Mouse (Mus musculus) kidney, adult 18-20 months (tissue): ENCODE measurements around the gene Ccdc175.

Experiments
- DNase-seq: peaks from one replicate; pipeline ENCODE4 v3.0.0; 2021

Ccdc175 gene

DNA sequence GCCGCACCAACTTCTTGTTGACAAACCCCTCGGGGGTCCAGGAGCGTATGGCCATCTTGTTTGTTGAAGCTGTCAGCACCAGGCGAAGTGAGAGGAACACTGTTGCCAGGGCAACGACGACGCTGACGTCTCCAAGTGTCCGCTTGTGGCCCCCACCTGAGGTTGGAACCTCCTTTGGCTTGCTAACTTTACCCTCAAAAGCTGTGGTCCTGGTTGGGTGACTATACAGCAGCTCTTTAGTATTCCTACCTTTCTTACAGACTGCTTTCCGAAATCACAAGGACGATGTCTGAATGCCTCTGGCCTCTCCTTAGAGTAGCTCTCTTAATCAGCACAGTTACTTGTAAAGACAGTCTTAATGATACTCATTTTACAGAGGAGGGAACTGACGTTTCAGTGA, at the start of gene Ccdc175:
TSS of gene Ccdc175 (minus strand) at position 101 of the 400 bp plus-strand sequence.
- no peak for DNase-seq

DNA sequence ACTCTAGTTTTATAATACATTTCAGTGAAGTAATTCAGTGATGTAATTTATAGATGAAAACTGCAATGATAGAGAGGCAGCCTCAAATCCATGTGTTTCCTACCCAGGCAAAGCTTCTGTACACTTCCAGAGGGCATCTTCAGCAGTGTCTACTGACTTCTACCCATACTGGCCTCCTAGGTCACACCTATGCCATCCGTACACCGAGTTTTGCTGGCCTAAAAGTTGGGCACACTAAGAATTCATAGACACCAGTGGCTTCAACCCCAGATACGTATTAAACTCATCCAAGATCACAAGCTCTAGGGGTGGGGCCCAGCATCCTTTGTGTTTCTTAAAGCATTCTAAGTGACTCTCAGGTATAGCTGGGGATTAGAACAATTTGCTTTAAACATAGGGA, 49.3 kb upstream of the Ccdc175 start:
- no peak for DNase-seq

DNA sequence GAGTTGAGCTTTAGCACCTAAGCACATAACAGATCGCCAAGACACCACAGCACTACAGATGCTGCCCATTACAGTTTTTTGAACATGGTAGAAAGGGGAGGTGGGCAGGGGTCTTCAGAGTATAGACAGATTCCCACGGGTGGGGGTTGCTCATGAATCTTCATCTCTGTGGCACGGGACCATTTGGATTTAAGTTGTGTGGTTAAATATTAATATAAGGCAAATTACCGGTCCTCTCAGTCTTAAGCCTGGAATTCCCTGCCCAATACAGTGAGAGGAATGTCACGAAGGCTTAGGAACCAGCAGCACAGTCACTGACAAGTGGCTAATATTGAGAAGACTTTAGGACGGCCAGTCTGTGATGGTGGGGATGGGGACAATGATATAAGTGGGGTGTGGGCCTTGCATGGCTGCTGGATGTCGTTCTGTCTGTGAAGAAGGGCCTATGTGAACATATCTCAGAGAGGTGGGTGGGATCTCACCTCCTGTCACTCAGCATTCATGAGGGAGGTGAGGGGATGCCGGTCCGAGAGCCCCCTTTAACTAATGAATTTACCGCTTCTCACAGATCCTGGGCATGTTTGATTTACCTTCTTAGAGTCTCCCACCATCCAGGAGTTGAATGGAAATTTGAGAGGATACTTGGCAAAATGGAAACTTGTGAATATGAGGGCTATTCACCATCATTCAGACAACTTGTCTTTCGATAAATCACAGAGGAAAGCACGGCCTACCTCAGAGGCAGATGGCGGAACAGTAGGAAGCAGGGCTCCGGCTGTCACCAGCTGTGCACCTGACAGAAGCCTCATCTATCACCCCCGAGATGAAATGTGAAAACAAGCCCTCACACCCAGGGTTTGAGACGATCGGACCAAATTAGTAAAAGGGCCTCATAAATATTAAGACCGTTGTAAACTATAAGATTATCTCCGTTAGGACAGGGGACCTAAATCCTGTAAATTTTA, 48.3 kb upstream of the Ccdc175 start:
- no peak for DNase-seq

DNA sequence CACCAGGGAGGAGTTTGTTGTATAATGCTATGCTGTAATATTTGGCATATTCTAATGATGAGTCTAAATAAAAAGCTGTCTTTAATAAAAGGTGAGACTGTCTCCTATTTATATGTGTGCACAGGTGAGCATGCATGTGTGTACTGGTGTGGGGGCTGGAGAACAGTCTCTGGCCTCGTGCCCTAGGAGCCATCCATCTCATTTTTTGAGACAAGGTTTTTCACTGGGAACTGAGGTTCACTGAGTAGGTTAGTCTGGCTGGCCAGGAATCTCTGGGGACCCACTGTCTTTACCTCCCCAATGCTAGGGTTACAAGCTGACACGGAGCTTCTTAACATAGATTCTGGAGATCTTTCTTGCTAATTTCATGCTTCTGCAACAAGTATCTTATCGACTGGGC, 47.3 kb upstream of the Ccdc175 start:
- no peak for DNase-seq

DNA sequence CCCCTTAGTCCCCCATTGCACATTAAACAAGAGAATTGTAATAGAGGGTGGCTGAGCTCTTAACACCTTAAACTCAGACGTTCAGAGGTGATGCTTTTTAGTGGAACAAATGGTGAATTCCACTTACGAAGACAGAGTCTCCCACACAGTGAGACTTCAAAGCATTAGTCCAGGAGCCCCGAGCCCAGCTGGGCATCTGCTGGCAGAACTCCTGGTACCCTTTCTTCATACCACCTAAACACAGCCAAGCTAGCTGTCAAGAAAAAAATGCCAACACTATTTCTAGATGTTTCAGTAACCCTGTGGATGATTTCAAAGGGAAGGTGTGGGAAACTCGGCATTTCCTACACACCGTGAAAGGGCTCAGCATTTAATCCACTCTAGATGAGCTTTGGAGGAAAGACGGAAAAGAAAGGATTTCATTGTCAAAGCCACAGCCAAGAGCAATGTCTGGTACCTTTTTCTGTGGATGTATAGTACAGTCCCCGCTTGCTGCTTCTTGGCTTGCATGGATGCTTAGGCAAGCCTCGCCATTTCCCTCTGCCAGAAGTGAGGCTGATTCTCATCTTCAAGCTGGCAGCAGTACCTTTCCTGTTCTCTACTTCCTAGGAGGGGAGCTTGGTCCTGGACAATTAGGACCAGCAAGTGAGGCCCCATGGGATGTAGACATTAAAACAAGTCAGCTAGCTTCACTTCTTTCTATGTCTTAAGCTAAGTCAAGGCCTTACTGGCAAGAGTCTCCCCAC, 44.8 kb upstream of the Ccdc175 start:
- no peak for DNase-seq

DNA sequence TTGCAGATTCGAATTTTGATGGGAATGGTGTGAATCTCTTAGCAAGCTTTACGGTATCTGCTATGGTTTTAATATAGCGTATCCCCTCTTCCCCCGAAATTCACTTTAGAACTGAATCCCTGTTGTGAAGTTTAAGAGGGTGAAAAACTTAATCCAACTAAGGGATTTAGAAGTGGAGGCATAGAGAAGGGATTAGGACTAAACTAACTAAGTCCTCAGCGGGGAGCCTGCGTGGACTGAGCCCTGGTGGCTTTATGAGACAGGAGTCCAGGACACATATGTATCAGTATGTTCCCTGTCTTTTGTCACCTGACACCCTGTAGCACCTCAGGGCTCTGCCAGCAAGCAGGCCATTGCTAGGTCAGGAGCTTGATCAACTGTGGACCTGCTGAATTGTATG, 42.9 kb upstream of the Ccdc175 start:
- DNase-seq = no peak

DNA sequence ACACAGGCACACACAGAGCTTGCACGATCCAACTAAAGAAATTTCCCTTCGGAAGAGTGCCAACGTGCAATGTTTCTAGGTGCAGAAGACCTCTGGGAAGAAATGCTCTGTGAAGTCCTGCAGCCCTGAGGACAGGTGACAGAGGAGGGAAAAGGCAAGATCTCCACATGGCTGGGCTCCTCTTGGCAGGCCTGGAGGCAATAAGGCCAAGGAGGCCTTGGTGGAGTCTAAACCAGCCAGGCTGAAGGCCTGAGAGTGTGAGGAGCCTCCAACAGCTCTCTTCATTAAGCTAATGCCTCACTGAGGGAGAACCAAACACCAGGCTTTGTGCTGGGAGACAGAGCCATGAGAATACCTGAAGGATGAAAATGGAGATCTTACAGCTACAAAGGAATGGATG, 40.5 kb upstream of the Ccdc175 start:
- no peak for DNase-seq

DNA sequence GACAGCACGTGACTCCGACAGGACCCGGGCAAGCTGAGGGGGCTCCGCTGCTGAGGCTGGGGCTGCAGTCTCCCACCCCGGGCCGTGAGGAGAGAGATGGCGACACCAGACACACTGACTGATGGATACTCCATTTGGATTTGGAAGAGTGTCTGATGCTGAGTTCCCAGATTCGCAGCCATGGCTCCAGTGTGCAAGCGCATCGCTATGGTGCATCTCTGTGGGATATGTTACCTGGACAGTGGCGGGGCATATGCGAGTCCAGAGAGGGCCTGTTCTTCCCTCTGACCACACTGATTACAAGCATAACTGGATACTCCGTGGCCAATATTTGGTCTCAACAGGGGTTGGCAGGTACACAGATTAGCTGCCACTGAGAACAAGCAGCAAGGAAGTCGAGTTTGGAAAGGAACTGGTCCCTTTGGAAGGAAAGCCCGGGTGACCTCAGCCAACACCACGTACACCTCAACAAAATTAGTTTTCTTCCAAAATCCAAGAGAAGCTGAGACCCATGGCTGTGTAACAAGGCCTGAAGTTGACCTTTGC, 38.8 kb upstream of the Ccdc175 start:
- DNase-seq = no peak

DNA sequence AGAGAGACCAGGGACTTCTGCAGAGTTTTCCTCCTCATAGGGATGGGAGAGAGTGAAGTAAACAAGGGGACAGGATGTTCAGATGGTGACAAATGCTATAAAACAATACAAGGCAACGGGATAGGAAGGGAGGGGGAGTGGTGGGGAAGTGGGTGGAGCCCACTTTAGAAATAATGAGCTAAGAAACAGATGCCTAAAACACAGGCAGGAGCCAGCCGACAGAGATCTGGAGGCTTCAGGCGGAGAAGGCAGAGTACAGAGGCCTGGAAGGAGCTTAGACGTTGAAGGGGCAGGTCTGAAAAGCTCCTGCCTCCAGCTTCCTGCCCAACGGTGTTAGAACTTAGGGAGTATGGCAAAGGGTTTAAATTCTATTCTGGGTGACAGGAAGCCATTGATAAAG, 28.7 kb upstream of the Ccdc175 start:
- DNase-seq = no peak

DNA sequence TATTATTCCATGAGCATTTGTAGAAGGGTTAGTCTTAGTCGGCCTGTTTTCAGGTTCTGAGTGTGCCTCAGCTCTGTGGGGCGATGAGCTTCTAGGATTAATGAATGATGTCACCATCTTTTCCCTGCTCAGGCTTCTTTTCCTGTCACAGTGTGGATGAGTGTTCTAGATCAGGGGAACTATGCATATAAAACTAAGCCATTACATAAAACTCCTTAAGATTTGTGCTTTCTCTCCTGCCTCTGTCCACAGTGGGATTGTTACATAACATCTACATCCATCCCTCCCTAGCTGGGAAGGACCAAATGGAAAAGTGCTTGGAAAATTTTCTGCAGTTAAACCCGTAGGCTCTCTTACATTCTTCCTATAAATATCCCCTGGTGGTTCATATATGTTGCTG, 16.0 kb upstream of the Ccdc175 start:
- DNase-seq = no peak

DNA sequence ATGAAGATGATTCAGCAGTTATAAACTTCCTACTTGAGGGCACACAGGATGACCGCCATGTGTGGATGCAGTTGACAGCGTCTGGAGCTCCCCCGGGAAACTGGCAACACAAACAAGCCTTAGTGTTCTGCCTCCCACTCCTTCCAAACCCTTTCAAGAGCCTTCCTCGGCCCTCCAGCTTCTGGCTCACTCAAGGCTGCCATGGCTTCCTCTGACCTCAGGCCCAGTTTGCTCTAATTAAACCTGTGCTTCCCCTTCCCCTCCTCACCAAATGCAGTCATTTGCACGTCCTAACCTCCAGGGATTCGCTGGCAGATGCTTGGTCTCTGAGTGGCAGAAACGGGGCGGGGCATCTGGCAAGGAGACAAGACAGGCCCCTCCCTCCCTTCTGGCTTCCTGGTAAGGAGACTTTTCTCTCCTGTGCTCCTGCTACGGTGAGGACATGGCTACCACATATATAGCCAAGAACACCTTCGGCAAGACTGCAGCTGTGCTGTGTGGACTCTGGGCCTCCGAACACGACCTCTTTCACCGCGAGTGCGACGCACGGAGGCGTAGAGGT, 13.2 kb upstream of the Ccdc175 start:
- DNase-seq = no peak

DNA sequence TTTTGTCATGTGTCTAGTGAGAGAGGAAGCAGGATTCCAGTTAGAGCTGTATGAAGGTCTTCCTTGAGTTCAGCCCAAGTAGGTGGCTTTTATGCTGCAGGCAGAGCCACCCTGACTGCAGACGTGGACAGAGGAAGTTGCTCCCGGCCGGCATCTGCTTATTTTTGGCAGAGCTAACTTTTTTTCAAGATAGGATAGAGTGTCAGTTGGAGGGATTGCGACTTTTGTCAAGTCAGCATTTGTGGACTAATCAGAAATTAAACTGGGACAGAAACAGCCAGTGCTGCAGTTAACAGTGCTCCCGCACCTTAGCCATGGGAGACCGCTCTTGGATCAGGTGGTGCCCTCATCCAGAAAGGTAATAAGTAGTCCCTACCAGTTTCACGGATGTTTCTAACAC, 12.6 kb upstream of the Ccdc175 start:
- DNase-seq = no peak

DNA sequence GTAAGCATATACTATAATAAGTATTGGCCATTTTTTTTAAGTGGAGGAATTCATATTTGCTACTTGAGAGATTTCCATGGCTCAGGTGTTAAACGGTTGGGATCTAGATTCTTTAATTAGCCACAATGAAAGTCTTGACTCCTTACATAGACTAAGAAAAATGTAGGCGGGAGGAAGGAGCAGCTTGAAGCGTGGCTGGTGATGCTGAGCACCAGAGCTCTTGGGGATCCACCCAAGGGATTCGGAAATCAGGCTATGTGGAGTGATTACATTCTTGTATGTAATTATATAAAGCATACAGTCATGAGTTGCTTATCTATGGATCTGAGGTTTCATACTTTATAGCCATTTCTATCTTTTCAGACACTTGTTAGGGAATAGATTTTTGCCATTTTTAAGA, 5.3 kb downstream of the Ccdc175 start:
- DNase-seq = no peak

DNA sequence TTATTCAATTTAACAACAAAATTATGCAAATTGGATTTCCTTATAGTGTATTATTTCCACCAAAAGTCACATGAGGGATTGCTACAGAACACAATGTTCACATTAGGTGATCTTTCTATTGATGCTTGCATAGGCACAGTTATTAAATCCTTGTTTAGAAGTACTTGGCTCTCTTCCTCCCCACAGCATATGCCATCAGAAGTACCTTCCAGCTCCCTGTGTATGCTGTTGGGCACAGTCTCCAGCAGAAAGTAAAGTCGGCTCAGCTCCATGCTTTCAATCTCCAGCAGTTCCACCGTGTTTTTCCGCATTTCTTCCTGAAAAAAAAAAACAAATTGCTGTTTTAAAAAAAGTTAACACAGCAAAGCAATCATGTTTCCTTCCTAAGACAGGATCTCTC, 6.5 kb downstream of the Ccdc175 start:
- no peak for DNase-seq

DNA sequence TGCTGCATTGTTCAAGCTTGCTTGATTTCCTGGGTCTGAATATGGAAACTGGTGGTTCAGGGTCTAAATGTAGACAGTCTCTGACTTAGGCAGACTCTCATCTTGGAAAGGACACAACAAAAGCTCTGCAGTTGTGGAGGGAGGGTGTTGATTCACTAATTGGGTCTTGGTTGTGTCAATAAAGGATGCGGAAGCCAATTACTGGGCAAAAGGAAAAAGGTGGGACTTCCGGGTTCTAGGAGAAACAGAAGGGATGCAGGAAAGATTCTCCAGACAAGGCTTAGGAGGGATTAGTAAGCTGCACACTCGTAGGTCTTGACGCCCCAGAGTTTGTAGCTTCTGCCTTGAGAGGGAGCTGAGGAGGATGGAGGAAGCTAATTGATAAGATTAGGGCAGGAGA, 26.4 kb downstream of the Ccdc175 start:
- DNase-seq = no peak

DNA sequence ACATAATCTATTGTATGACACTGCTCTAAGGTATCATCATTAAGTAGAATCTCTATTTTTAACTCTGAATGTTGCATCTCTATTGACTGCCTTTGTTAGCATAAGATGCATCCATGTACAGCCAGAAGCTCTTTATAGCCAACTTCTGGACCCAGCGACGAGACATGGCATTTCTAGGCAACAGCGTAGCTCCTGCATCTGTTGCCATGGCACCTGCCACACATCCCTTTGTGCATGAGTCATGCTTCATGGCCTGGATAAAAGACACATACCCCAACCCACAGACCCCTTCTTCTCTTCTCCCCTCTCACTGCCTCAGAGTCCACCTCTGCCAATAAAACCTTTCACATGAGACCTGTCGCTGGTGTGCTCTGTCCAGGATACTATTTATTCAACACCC, 34.0 kb downstream of the Ccdc175 start:
- DNase-seq = no peak

DNA sequence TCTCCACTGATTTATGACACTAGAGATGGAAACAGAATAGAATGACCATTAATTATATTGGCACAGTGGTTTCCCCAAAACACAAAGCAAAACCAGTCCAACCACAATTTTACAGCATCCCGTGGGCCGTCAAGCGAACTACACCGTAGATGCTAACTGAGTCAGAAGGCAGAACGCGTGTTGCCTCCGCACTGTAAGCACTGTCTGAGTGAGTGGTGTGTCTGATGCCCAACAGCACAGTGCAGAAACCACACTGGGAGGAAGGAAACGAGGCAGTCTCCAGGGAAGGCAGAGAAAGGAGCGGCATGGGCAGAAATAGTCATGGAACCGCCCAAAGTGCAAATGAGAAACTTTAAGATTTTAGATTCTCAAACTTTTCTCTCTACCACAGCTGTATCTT, 55.6 kb downstream of the Ccdc175 start:
- no peak for DNase-seq

DNA sequence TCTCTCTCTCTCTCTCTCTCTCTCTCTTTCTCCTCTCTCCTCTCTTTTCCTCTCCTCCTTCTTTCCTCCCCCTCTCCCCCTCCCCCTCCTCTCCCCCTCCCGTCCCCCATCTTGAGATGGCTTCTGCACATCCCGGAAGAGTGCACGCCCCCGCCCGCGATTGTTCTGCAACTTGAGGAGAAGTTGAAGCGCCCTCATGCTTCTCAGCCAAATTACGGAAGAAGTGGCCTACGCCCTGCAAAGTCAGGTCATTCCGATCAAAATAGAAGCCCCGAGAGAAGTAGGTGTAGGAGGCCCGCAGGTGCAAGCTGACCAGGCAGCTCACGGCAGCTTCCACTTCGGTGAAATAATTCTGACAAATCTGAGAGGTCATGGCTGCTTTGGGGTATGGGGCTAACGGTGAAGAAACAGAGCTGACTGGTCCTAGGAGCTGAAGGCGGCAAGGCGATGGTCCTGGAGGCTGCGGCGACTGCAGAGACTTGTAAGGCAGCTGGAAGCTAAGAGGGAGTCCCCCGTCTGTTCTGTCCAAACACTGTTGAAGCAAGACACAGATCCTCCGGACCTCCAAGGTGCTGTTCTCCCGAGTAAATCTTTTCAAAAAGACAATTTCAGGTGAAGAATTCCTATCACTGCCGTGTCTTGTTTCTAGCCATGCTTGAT, 69.0 kb downstream of the Ccdc175 start:
- DNase-seq = no peak

DNA sequence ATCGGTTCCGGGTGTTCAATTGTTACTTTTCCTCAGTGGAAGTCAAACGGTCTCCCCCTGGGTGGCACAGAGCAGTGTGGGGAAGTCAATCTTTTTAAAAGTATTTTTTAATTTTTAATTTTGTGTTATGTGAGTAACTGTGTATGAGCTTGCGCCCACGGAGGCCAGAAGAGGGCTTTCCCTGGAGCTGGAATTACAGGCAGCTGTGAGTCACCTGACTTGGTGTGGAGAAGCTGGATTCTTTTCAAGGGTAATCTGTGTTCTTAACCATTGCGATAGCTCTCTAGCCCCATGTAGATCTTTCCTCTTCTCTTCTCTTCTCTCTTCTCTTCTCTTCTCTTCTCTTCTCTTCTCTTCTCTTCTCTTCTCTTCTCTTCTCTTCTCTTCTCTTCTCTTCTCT, 69.7 kb downstream of the Ccdc175 start:
- DNase-seq = no peak

DNA sequence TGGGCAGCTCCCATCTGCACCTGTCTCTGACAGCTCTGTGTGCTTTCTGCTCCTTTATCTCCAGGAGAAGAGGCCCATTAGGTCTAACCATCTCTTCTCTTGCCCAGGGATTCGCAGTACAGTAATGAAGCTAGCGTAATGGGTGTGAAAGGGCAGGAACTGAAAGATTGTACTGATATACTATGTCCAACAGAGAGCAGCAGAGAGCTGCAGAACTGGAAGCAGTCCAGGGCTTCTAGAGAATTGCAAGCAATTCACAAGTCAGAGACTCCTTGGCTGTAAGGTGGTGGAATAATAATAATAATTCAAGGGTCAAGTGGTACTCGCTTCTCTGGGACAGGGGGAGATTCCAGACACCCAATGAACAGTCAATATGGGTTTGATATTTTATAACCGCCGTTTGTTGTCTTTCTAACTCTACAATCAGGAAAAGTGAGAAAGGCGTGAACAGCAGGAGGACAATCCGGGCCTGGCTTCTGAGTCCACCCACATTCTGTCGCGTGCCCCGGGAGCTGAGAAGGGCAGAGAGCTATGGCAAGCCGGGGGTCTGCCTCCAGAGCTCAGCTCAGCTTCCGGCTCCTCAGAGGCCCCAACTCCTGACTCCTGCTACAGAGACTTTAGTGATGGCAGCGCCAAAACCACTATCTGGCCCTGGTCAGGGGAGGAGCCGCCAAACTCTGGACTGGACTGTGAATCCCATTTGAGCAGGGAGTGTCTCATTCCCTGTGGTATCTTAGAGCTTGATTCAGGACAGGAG, 80.1 kb downstream of the Ccdc175 start:
- DNase-seq = peak; percentile 69

DNA sequence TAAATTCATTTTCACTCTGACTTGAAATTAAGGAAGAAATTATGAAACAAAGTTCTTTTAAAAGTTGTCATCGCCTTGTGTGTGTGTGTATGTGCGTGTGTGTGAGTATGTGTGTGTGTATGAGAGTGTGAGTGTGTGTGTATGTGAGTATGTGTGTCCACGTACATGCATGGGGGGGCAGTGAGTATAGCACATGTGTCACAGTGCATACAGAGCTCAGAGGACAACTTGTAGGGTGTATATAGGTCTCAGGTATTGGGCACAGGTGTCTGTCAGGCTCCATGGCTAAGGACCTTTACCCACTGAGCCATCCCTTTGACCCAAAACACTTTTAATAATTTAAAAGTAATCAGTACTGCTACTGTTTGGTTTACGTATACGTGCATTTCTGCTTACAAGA, 80.8 kb downstream of the Ccdc175 start:
- DNase-seq = no peak

DNA sequence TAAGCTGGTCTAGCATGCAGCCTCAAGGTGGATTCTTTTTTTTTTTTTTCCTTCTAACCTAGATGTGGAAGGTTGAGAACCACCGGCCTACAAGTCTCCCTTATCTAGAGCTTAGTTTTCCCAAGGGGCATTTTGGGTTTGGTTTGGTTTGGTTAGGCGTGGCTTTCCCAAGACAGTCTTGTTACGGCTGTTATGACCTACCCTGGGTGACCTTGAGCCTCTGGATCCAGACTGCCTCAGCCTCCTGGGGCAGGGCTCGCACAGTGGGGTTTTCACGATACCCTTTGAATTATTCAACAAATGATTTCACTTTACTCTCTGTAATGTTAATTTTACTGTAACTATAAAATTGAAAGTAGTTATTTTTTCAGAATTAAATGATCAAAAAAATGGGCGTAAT, 82.1 kb downstream of the Ccdc175 start:
- no peak for DNase-seq
